ENCODE assay signal across 1 mouse cellular context in the genomic region with DNA sequence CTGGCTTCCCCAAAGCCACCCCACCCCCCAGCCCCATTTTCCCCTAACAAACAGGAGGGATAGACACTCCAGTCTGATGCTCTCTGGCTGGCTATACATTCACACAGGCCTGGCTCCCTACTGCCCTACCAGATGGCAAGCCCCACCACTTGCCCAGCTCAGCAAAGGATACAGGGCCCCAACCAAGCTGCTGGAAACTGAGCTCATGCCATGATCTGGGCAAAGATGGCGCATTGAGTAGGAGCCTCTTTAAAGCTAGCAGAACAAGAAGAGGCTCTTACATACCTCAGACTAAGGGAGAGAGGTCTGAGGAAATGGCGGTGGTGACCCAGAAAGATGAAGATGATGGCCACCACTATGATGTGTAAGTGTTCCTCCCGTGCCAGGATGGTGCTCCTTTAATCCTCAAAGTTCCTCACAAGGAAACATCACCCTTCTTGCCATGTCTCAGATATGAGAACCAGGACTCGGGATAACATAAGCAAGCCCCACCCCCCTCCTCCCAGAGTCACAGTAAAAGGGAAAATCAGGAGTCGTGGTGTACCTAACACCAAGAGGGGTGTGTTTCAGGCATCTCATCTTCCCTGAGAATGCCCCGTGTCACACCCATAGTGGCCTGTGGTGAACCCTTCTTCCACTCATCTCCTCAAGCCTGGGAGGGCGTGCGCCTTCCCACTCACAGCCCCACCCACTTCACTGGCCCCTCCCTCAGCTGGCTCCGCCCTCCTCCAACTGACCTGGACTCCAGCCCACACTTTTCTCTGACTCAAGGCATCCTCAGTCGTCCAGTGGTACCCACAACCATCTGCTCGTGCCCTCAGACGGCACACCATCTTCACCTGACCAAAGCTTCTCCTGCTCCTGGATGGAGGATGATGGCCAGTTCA.
TF ChIP-seq lines count a peak whose summit lies in the region.

No protein-coding gene starts in this region.

TF ChIP-seq in myocyte, 11 proteins besides CTCF, POLR2A, EP300 and RAD21 (continued from another document):
- no peak for TF ChIP-seq E2F4 (IDR thresholded peaks at IDR 0.05; ENCODE audit: insufficient read depth)
